Mouse (Mus musculus) ES-E14 (cell line): Measurements from ENCODE around the gene Plekho2. TPM values are rescaled to one million over a fixed set of nuclear protein-coding genes. Genes with fewer than 3 reads are reported as not detected.

ENCODE experiments used
- DNase-seq: peaks from one replicate; pipeline ENCODE4 v3.0.0-alpha.2; 2013; ENCODE audit warnings: low read depth, low spot score
- H3K27ac ChIP-seq: 2 replicates; pipeline ENCODE4 v1.5.1; 2012; ENCODE audit warnings: low read depth, mild to moderate bottlenecking, low read length, moderate library complexity, mixed read lengths; ENCODE audit not compliant: poor library complexity, insufficient read depth, severe bottlenecking
- H3K36me3 ChIP-seq: 2 replicates; pipeline ENCODE4 v1.6.1; 2012; ENCODE audit warnings: mild to moderate bottlenecking, low read length, moderate library complexity, mixed read lengths; ENCODE audit not compliant: control insufficient read depth, poor library complexity, insufficient read depth, severe bottlenecking
- H3K4me1 ChIP-seq, 2 experiments: fragments of 150-350 bp in 1 of 2; sonication (generic) in 1 of 2; 2 replicates each; pipeline ENCODE4 v1.6.1; 2012; ENCODE audit warnings: low read length in 2 of 2, mild to moderate bottlenecking in 1 of 2, mixed read lengths in 1 of 2; ENCODE audit not compliant: control insufficient read depth in 2 of 2, insufficient read depth in 2 of 2, poor library complexity in 1 of 2
- H3K4me3 ChIP-seq, 2 experiments: fragments of 150-350 bp in 1 of 2; sonication (generic) in 1 of 2; 2 replicates each; pipeline ENCODE4 v1.5.1; 2012; ENCODE audit warnings: low read length in 2 of 2, low read depth in 1 of 2, mild to moderate bottlenecking in 1 of 2, mixed read lengths in 1 of 2; ENCODE audit not compliant: insufficient read depth in 1 of 2, poor library complexity in 1 of 2, severe bottlenecking in 1 of 2
- H3K9ac ChIP-seq: 2 replicates; pipeline ENCODE4 v1.6.1; 2012; ENCODE audit warnings: low read depth, mild to moderate bottlenecking, low read length, mixed read lengths; ENCODE audit not compliant: poor library complexity, insufficient read depth, severe bottlenecking
- H3K9me3 ChIP-seq: fragments of 150-350 bp; sonication (generic); 2 replicates; pipeline ENCODE4 v1.6.1; 2012; ENCODE audit warnings: low read depth, mild to moderate bottlenecking, low read length; ENCODE audit not compliant: control insufficient read depth, insufficient read depth
- CHD2 ChIP-seq: IDR thresholded peaks from 2 replicates; pipeline ENCODE4 v1.6.1; 2014; ENCODE audit warnings: mild to moderate bottlenecking, low read depth, low read length, inconsistent platforms
- HCFC1 ChIP-seq: IDR thresholded peaks from 2 replicates; pipeline ENCODE4 v1.6.1; 2012; ENCODE audit warnings: low read length, inconsistent platforms, borderline replicate concordance; ENCODE audit not compliant: insufficient read depth
- MAFK ChIP-seq: IDR thresholded peaks from 2 replicates; pipeline ENCODE4 v1.6.1; 2014; ENCODE audit warnings: mild to moderate bottlenecking, low read depth, low read length, inconsistent platforms; ENCODE audit not compliant: insufficient read depth
- ZC3H11A ChIP-seq: IDR thresholded peaks from 2 replicates; pipeline ENCODE4 v1.6.1; 2012; ENCODE audit warnings: low read depth, mild to moderate bottlenecking, inconsistent platforms, low read length, borderline replicate concordance
- ZNF384 ChIP-seq: IDR thresholded peaks from 2 replicates; pipeline ENCODE4 v1.6.1; 2012; ENCODE audit warnings: low read depth, low read length, inconsistent platforms
- in situ Hi-C, 2 experiments: fragments of 600-800 bp; cut with MboI; formaldehyde crosslinking; loops; one replicate each; pipeline ENCODE4 v1.15.1; 2025; ENCODE audit warnings: low sequenced_read_pairs in 2 of 2, inconsistent platforms in 1 of 2; ENCODE audit not compliant: unreplicated experiment in 2 of 2
- total RNA-seq: library from RNA; depleted of rRNA; stranded (reverse); fragments of 300-350 nt; gene quantifications from 2 replicates; pipeline ENCODE4 v1.2.3, GENCODE M21; 2012

Plekho2 gene
- total RNA-seq, 1 experiment, result 5.4 TPM

GRCm38 (mm10) chr9:65575393-65576196, 4.2 kb downstream of the Plekho2 start:
- H3K4me1 ChIP-seq, result peaks cover 2 to 4% of the 10 kb centered on the region in 2 experiments; a peak in 3 of 4 replicates
- in situ Hi-C loops, result no loop called here
- no peak overlapping the region for H3K9ac ChIP-seq
- H3K27ac ChIP-seq, result no peak overlapping the region
- no peaks in the 10 kb centered on the region for H3K9me3 ChIP-seq
- no peak overlapping the region for H3K4me3 ChIP-seq
- TF ChIP-seq MAFK, result no peak
- DNase-seq, result no peak
- H3K36me3 ChIP-seq, result no peaks in the 10 kb centered on the region

DNA sequence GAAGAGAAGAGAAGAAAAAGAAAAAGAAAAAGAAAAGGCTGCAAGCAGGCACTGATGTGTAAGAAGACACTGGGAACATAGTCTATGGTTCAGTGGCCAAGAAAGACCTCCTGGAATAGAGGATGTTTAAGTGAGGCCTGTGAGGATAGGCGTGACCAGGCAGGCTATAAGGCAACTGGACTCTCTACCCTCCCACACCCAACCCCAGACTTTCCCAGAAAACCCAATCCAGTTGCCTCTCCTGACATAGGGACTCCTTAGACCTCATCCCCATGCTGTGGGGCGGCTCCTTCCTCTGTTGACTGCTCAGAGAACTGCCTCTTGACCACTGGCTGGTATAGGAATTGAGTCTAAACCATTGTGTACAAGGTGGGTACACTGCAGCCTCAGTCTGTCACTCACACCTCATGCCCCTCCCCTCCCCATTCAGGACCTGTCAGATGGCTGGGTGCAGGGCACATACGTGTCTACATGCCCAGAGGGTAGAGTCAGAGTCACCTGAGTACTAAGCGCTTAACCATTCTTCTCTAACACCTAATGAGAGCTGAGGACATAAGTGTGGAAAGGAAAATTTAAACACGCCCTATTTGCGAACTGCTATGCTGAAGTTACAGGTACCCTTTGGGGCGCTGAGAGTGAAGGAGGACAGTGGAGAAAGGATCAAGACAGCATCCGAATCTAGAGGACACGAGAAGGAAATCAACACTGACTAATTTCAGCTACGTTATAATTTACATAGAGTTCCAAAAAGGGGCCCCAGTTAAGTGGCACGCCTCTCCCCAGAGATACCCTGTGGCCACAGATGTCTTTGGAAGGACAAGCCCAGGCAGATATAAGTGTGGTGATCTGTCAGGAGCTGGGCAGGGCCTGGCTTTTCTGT, 5.1 kb downstream of the Plekho2 start:
- no peak for DNase-seq
- no peak overlapping the region for H3K27ac ChIP-seq
- H3K9ac ChIP-seq, result no peak overlapping the region
- H3K4me3 ChIP-seq, result no peak overlapping the region
- no peaks in the 10 kb centered on the region for H3K9me3 ChIP-seq
- TF ChIP-seq HCFC1 (no peak), ZNF384 (no peak), CHD2 (no peak), MAFK (no peak), ZC3H11A (no peak)
- in situ Hi-C loops, result no loop called here
- no peaks in the 10 kb centered on the region for H3K36me3 ChIP-seq
- H3K4me1 ChIP-seq, result peaks cover 2 to 4% of the 10 kb centered on the region in 2 experiments; a peak in 3 of 4 replicates

- no peak for DNase-seq
- Histone ChIP-seq H3K36me3 (no peaks in the 10 kb centered on the region), H3K9me3 (no peaks in the 10 kb centered on the region), H3K4me3 (no peak overlapping the region), H3K27ac (no peak overlapping the region; the same call in 1 of the 2 replicates), H3K4me1 (peaks cover 0 to 4% of the 10 kb centered on the region in 2 experiments; a peak in 2 of 4 replicates), H3K9ac (no peak overlapping the region)
- in situ Hi-C loops, result no loop called here
- TF ChIP-seq CHD2, result no peak
- TF ChIP-seq ZNF384, result no peak
- TF ChIP-seq HCFC1, result no peak
- TF ChIP-seq MAFK, result no peak
Observed at GRCm38 (mm10) chr9:65572837-65573236, 7.0 kb downstream of the Plekho2 start.

DNA sequence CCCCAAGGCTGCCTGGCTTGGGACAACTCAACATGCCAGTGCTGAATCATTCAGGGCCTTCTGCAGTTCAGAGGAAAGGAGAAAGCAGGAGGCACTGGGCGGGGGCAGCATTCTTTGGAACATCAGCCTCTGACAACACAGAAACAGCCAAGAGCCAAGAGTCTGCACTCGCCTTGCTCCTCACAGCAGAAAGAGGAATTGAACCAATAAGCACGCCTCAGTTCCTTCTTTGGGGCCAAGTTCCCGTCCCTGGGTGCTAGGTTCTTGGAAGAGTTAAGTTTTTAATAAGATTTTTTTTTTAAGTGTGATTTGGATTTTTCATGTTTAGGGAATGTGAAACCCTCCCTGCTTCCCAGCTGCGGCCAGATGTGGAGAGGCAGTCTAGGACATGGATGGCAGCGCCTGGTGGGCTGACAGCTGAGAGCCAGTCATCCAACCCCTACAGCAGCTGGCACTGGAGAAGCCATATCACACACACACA, 10.3 kb downstream of the Plekho2 start:
- in situ Hi-C loops, result no loop called here
- Histone ChIP-seq H3K4me1 (no peaks in the 10 kb centered on the region), H3K9ac (no peak overlapping the region), H3K27ac (no peak overlapping the region), H3K4me3 (no peak overlapping the region), H3K9me3 (no peaks in the 10 kb centered on the region), H3K36me3 (no peaks in the 10 kb centered on the region)
- DNase-seq, result no peak
- TF ChIP-seq MAFK (no peak), ZNF384 (no peak), CHD2 (no peak), HCFC1 (no peak), ZC3H11A (no peak)
